Mouse (Mus musculus) splenic B cell, adult 2 months (primary cell): ENCODE data around the gene Acox1.

Experiments used
- DNase-seq: peaks from one replicate; pipeline ENCODE4 v3.0.0-alpha.2; 2011; ENCODE audit warnings: low read depth, low spot score
- H3K27me3 ChIP-seq: 2 replicates; pipeline ENCODE4 v1.6.1; 2012; ENCODE audit warnings: mild to moderate bottlenecking, low read length, moderate library complexity, mixed read lengths; ENCODE audit not compliant: control insufficient read depth, poor library complexity, insufficient read depth, severe bottlenecking
- H3K36me3 ChIP-seq: 2 replicates; pipeline ENCODE4 v1.6.1; 2012; ENCODE audit warnings: mild to moderate bottlenecking, low read length, moderate library complexity, mixed read lengths; ENCODE audit not compliant: control insufficient read depth, poor library complexity, insufficient read depth, severe bottlenecking

The Acox1 gene

DNA sequence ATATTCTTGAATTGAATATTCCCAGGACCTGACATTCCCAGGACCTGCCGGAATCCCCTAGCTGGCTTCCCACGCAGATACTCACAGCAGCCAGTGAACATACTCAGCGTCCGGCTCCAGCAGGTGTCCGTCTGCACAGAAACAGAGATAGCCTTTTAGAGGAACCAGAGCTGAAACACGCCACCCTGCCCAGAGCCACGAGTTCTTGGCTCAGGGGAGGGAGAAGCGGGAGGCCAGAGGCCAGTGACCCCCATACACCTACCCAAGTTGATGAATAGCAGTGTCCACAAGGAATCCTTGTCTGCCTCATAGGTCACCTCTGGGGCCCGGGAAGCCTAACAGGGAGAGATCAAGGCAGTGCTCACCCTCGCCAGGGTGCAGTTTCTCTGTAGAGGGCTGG is 64.7 kb downstream of the Acox1 start:
- no peaks in the 10 kb centered on the region; the same call in 1 of the 2 replicates for H3K36me3 ChIP-seq
- H3K27me3 ChIP-seq, result no peaks in the 10 kb centered on the region
- DNase-seq, result no peak

GRCm38 (mm10) chr11:116133497-116133896 is 65.3 kb downstream of the Acox1 start:
- DNase-seq, result no peak

DNA sequence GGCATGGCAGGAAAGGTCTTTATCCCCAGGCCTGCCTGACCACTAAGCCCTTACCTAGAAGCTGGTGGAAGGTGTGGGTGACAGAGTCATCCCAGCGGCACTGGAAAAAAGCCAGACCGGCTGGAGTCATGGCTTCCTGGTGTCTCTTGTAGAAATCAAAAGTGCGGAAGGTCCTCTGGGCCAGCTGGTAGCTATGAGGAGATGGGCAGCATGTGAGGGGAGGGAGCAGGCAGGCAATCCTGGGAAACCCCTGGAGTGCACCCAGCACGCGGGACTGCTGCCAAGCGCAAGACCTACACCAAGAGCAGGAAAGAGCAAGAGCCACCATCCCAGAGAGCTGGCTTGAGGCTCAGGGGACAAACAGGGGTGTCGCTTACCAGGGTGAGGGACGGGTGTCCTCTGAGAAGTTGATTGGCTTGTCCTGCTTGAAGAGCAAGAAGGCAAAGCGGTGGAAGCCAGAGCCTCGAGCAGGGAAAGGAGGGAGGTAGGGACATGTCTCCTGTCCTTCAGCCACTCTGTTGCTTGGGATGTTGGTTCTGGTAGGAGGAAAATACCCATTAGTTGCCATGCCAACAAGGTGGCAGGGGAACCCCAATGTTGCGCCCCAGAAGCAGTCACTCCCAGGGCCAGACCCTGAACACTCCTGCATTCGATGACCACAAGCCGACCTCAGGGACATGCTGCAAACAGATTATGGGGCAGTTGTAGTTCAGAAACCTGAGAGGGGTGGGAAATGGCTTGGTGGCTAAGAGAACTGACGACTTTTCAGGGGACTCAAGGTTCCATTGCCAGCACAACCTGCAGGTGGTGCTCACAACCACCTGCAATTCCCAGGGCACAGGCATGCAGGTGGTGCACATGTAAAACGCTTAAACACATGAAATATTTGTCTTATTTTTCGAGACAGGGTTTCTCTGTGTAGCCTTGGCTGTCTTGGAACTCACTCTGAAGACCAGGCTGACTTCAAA is 66.2 kb downstream of the Acox1 start:
- no peaks in the 10 kb centered on the region; the same call in 1 of the 2 replicates for H3K36me3 ChIP-seq
- DNase-seq, result peak; percentile 60
- no peaks in the 10 kb centered on the region for H3K27me3 ChIP-seq

More at GRCm38 (mm10) chr11:116133497-116133896, 65.3 kb downstream of the Acox1 start:
- H3K27me3 ChIP-seq, result no peaks in the 10 kb centered on the region
- H3K36me3 ChIP-seq, result no peaks in the 10 kb centered on the region; the same call in 1 of the 2 replicates

DNA sequence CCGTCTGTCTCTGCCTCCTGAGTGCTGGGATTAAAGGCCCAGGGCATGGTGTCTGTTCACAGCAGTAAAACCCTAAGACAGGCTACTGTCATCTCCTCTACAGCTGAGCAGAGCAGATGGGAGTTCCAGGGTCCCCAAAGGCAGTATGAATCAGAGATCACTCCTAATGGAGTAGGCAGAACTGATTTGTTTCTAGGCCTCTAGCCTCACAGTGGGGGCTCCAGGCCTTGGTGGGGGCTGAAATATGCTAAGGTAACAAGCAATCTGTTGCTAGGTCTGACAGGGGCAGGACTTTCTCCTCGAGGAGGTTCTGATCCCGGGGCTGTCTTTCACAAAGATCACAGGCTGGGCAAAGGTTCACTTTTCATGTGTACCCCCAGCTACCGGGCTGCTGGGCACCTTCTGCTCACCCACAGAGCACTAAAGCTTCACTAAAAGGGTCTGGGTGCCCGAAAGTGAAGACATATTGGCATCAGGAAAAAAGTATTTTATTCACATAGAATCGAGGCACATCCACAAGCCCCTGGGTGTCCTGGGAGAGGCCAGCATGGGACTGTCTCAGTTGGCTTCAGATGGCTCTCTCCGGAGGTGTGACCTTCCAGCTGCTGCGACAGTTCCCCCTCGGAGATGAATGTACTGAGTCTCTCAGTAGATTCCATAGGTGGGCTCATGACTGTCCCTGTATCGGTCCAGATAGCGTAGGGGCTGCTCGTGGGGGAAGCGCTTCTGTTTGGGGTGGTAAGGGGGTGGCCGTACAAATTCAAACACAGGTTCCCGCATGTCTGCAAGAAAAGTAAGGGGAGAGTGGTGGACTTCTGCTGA is 67.3 kb downstream of the Acox1 start:
- DNase-seq, result no peak
- no peaks in the 10 kb centered on the region for H3K27me3 ChIP-seq
- H3K36me3 ChIP-seq, result peaks cover 4% of the 10 kb centered on the region; the same call in 1 of the 2 replicates

GRCm38 (mm10) chr11:116130488-116131205 is 68.2 kb downstream of the Acox1 start, which contains the start of gene Trim65:
Trim65 (minus strand) TSS chr11:116131128.
- peak; percentile 98 for DNase-seq

DNA sequence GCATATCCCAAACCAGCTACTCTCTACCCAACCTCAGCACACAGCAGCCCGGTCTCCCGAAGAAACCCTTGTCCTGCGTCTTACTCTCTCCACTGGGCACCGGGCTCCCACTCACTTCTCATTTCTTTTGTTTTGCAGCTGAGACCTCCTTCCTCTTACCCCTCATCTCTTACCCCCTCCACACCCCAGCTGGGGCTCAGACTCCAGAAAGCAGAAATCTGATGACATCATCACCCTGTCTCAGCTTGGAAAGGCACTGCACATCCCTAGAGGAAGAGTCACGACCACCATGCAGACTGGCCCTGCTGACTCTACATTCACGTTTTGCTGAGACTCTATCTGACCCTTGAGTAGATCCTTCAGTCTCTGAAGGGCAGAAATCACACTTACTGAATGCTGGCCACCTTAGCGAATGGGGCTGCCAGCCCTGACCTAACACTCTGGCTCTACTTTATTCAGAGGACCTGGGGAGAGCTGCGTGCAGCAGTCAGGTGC is 68.8 kb downstream of the Acox1 start:
- no peaks in the 10 kb centered on the region for H3K27me3 ChIP-seq
- peak; percentile 56 for DNase-seq
- H3K36me3 ChIP-seq, result peaks cover 14% of the 10 kb centered on the region

More at GRCm38 (mm10) chr11:116130488-116131205, 68.2 kb downstream of the Acox1 start, which contains the start of gene Trim65:
- Histone ChIP-seq H3K27me3 (no peaks in the 10 kb centered on the region), H3K36me3 (peaks cover 10% of the 10 kb centered on the region; the same call in 1 of the 2 replicates)

DNA sequence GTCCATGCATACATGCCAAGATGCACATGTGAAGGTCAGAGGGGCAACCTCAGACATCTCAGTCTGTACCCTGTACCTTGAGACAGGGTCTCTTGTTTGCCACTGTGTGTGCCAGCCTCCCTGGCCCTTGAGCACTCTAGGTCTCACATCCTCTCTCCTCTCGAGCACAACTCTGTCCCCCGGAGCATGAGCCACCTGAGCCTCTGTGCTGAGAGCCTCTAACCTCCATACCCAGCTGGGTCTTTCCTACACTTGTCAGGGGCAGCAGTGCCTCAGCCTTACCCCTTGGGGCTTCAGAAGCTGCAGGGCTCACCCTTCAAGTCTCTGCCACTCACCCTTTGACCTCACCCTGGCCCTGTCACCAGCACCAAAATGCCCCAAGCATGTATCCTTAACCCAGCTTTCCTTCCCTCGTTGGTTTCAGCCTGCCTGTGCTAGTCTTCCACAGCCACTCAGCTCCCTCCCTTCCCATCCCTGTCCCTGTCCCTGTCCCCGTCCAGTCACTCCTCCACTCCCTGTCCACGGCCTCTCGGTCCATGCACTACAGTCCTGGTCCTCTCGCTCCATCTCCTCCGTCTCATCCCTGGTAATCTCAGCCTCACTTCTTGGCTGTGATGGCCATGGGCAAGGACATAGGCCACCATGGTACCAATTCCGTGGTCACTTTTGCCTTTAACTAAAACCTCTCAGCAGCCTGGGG is 69.6 kb downstream of the Acox1 start:
- no peaks in the 10 kb centered on the region for H3K27me3 ChIP-seq
- peaks cover 16% of the 10 kb centered on the region for H3K36me3 ChIP-seq
- no peak for DNase-seq

DNA sequence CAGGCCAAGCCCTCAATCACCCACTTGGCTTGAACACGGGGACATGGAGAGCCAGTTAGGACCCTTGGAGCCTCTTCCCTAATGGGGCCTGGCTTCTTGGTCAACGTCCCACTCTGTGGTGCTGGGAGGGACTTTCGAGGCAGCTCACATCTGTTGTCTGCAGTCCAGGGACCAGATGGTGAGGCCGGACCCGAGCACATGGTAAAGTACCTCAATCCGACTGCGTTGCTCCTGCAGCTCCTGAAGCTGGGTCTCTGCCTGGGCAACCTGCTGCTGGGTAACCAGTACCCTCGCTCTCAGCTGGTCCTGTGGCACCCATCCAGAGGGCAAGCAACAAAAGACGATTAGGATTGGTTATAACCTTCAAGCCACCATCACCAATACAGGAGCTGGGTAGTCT is 70.9 kb downstream of the Acox1 start:
- no peak for DNase-seq
- H3K27me3 ChIP-seq, result no peaks in the 10 kb centered on the region
- peaks cover 21% of the 10 kb centered on the region for H3K36me3 ChIP-seq

DNA sequence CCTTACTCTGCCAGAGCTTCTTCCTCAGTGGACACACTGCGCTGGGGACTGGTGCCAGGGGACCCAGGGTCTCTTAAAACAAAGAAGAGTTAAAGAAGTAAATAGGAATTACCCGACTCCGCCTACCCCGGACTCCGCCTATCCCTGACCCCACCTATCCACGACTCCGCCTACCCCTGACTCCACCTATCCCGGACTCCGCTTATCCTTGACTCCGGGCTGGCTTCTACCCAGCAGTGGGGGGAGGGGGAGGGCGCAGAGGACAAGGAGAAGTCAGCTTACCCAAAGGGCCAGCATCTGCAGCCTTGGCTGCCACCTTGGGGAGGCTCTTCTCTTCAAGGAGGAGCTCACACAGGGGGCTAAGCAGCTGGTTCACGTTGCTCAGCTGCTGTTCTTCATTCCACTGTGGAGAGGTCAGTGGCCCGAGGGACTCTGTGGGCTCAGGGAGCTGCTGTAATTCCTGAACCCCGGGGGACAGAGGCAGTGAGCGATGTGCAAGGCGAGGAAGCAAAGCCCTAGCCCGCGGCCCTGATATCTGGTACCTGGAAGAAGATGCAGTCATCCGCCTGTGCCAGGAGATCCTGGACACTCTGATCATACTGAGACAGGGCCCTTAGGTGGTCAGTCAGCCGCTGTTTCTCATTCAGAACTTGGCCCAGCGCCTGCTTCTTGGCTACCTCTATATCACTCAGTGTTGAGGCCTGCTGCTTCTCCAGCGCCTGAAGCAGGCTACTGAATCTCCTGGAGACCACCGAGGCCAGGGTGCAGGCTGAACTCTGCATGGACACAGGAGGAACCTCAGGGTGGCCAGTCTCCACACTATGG is 71.5 kb downstream of the Acox1 start, which contains the start of gene Trim47:
Gene Trim47, minus strand, starts transcription at position 55 of the 825 bp plus-strand sequence.
- H3K36me3 ChIP-seq, result peaks cover 23% of the 10 kb centered on the region
- no peak for DNase-seq
- no peaks in the 10 kb centered on the region for H3K27me3 ChIP-seq

DNA sequence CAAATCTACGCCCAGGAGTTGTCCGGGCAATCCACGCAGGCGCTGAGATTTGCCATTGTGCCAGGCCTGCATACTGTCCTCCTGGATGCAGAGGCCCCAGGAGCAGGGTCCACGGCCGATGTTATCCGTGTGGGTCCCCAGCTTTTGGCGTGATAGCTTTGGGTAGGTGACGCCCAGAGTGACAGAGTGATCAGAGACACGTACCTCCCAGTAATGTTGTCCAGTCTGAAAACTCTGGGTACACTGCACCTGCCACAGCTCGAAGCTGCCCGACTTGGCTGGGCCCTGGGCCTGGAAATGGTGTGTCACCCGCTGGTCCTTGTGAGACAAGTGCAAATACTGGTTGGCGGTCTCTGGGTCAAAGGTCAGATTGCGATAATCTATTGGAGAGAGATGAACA is 72.6 kb downstream of the Acox1 start:
- Histone ChIP-seq H3K36me3 (peaks cover 25% of the 10 kb centered on the region), H3K27me3 (no peaks in the 10 kb centered on the region)
- DNase-seq, result no peak
